8 mouse cellular contexts compared by ENCODE assay signal in the genomic region with DNA sequence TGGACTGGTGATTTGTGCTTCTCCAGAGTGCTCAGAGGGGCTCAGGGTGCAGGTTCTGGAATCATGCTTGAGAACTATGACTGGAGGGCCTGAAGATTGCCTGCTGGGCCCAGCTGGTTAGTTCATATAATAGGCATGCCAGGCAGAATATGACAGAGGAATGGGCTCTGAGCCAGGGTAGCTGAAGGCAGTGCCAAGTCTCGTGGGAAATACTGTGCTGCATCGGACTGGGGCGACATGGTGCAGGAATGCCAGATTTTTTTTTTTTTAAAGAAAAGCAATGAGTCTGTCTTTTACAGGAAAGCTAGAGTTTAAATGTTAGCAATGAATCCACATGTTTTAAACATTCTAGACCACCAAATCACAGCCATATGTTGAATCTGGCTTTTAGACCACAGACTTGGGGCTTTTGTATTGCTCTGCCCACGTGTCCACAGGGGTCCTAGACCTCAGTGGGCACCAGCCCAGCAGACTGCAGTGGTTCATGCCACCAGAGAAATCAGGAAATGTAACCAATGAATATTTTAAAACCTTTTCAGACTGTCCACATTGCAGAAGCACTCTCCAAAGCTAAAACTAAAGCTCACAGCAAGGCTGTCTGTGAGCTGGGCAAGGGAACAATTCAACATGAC. TPM values are rescaled to one million over a fixed set of nuclear protein-coding genes. Genes with fewer than 3 reads are reported as not detected.
DNase-seq lines count a peak whose midpoint lies in the region; ATAC-seq lines count a peak whose summit lies in the region.
"Had no signal": no experiment of that assay in that cellular context is flagged by ENCODE, and none has a peak within 500 bp of the region (broad histone marks: within the 10 kb centered on the region; RNA-seq: fewer than 3 reads in every experiment).

No protein-coding gene starts in this region.

- WGBS in midbrain, embryonic 13.5 days = 63% methylated on average over 4 of the region's 4 CpGs
- WGBS in midbrain, embryonic 11.5 days = 76% methylated on average over 4 of the region's 4 CpGs
- WGBS in heart, embryonic 15.5 days = 30% methylated on average over 4 of the region's 4 CpGs

- ATAC-seq in midbrain, embryonic 13.5 days = peak; percentile 76; the same call in 1 of the 2 replicates
- no peak for ATAC-seq in midbrain, embryonic 11.5 days (ENCODE audit: low FRiP score)
- ATAC-seq in heart, embryonic 15.5 days (replicated peaks; ENCODE audit: insufficient number of reproducible peaks, insufficient read depth, low FRiP score, low read depth) = peak; percentile 54; the same call in 1 of the 2 replicates

- H3K4me3 ChIP-seq in midbrain, embryonic 13.5 days (replicated peaks) = no peak overlapping the region
- no peak overlapping the region for H3K4me3 ChIP-seq in midbrain, embryonic 11.5 days (ENCODE audit: low read depth, low read length)
- no peak overlapping the region for H3K4me3 ChIP-seq in heart, embryonic 15.5 days
- H3K4me3 ChIP-seq: liver, embryonic 13.5 days had no signal

- no peaks in the 10 kb centered on the region for H3K9me3 ChIP-seq in midbrain, embryonic 13.5 days
- no peaks in the 10 kb centered on the region for H3K9me3 ChIP-seq in midbrain, embryonic 11.5 days (ENCODE audit: control insufficient read depth, low read length)
- H3K9me3 ChIP-seq in heart, embryonic 15.5 days (replicated peaks) = no peaks in the 10 kb centered on the region
- H3K9me3 ChIP-seq: liver, embryonic 13.5 days had no signal

- H3K27me3 ChIP-seq in midbrain, embryonic 13.5 days = no peaks in the 10 kb centered on the region
- no peaks in the 10 kb centered on the region for H3K27me3 ChIP-seq in midbrain, embryonic 11.5 days (ENCODE audit: control insufficient read depth, insufficient read depth, low read length)
- no peaks in the 10 kb centered on the region for H3K27me3 ChIP-seq in heart, embryonic 15.5 days
- H3K27me3 ChIP-seq: liver, embryonic 13.5 days had no signal

- H3K4me2 ChIP-seq in midbrain, embryonic 13.5 days (replicated peaks) = no peak overlapping the region
- H3K4me2 ChIP-seq in midbrain, embryonic 11.5 days = no peak overlapping the region
- H3K4me2 ChIP-seq in heart, embryonic 15.5 days = no peak overlapping the region
- H3K4me2 ChIP-seq: liver, embryonic 13.5 days had no signal

- no peak overlapping the region for H3K9ac ChIP-seq in midbrain, embryonic 13.5 days (replicated peaks)
- H3K9ac ChIP-seq in midbrain, embryonic 11.5 days (ENCODE audit: low read length) = no peak overlapping the region
- no peak overlapping the region for H3K9ac ChIP-seq in heart, embryonic 15.5 days
- H3K9ac ChIP-seq: liver, embryonic 13.5 days had no signal

- no peaks in the 10 kb centered on the region for H3K36me3 ChIP-seq in midbrain, embryonic 13.5 days
- H3K36me3 ChIP-seq in midbrain, embryonic 11.5 days (ENCODE audit: control insufficient read depth, insufficient read depth, low read length) = no peaks in the 10 kb centered on the region
- no peaks in the 10 kb centered on the region for H3K36me3 ChIP-seq in heart, embryonic 15.5 days
- H3K36me3 ChIP-seq: liver, embryonic 13.5 days had no signal

- no peak overlapping the region for H3K27ac ChIP-seq in midbrain, embryonic 13.5 days
- H3K27ac ChIP-seq in midbrain, embryonic 11.5 days (ENCODE audit: low read depth, low read length) = no peak overlapping the region
- peak overlapping the region; percentile 24; the same call in 1 of the 2 replicates for H3K27ac ChIP-seq in heart, embryonic 15.5 days
- H3K27ac ChIP-seq: liver, embryonic 13.5 days had no signal

- no peak for DNase-seq in midbrain, embryonic 11.5 days (ENCODE audit: low spot score, missing footprints)
- peak; percentile 17 for DNase-seq in cerebellum, adult 9-10 months
- peak; percentile 4 to 11 for DNase-seq in left cerebral cortex, adult 8-10 months (ENCODE audit: low spot score in 2 of 2)
- DNase-seq in right cerebral cortex, adult 2 months (ENCODE audit: low spot score in 2 of 2) = peak; percentile 55 to 60
- no peak for DNase-seq in urinary bladder, postnatal 10 days (ENCODE audit: low spot score)
- DNase-seq: liver, embryonic 13.5 days had no signal

- H3K4me1 ChIP-seq in midbrain, embryonic 13.5 days (replicated peaks) = peaks cover 26% of the 10 kb centered on the region
- H3K4me1 ChIP-seq in midbrain, embryonic 11.5 days (ENCODE audit: control insufficient read depth, insufficient read depth, low read length) = 0 out of 2 replicates have a peak, but pooled peaks cover 2% of the 10 kb centered on the region
- H3K4me1 ChIP-seq in heart, embryonic 15.5 days (replicated peaks) = peaks cover 14% of the 10 kb centered on the region
- H3K4me1 ChIP-seq: liver, embryonic 13.5 days had no signal

RNA-seq across cellular contexts. Expression of a gene that starts 33.8 kb away (rescaled TPM):
- polyA plus RNA-seq in midbrain, embryonic 13.5 days (2015; fragmentation: Nextera tagmentation; extraction: Ambion mirVana) = 3.2 and 3.4 TPM in 2 replicates
- polyA plus RNA-seq in midbrain, embryonic 11.5 days (2014; fragmentation: Nextera tagmentation; extraction: Ambion mirVana) = 0.72 and 0.79 TPM in 2 replicates
- 0.13 and 0.18 TPM in 2 replicates for polyA plus RNA-seq in heart, embryonic 15.5 days (2015; fragmentation: Nextera tagmentation; extraction: Ambion mirVana)
- total RNA-seq in left cerebral cortex, adult 8-10 months (2022) = 1 to 10 TPM; 1.5 to 2.0 (median 1.6) TPM

Comparison
In these comparisons a context has a peak if more than half of its experiments do, and no peak if none do; other contexts are left out.
1. DNase-seq: peak in cerebellum, adult 9-10 months (single experiment), left cerebral cortex, adult 8-10 months (2 of 2) and right cerebral cortex, adult 2 months (2 of 2); none in midbrain, embryonic 11.5 days (single experiment) and urinary bladder, postnatal 10 days (single experiment).